Mouse (Mus musculus) limb, embryonic 15.5 days (tissue): ENCODE measurements around the gene Irf7. TPM values are rescaled to one million over a fixed set of nuclear protein-coding genes. Genes with fewer than 3 reads are reported as not detected.

Experiments
- ATAC-seq: fragments of 200-750 bp; cut with Nextera tagmentation; 2 replicates; pipeline ENCODE4 v1.8.0; 2017; ENCODE audit warnings: low read depth, moderate TSS enrichment; ENCODE audit not compliant: insufficient number of reproducible peaks, low FRiP score, low TSS enrichment
- H3K27ac ChIP-seq: fragments of 300-500 bp; sonication (generic); 2 replicates; pipeline ENCODE4 v1.5.1; 2015; ENCODE audit warnings: moderate library complexity, mild to moderate bottlenecking, inconsistent platforms
- H3K27me3 ChIP-seq: fragments of 300-500 bp; sonication (generic); 2 replicates; pipeline ENCODE4 v1.6.1; 2015; ENCODE audit warnings: inconsistent platforms
- H3K36me3 ChIP-seq: fragments of 300-500 bp; sonication (generic); 2 replicates; pipeline ENCODE4 v1.6.1; 2015; ENCODE audit warnings: inconsistent platforms
- H3K4me1 ChIP-seq: fragments of 300-500 bp; sonication (generic); 2 replicates; pipeline ENCODE4 v1.6.1; 2015; ENCODE audit warnings: inconsistent platforms
- H3K4me2 ChIP-seq: fragments of 300-500 bp; sonication (generic); 2 replicates; pipeline ENCODE4 v1.6.1; 2015; ENCODE audit warnings: mild to moderate bottlenecking, inconsistent platforms
- H3K4me3 ChIP-seq: fragments of 300-500 bp; sonication (generic); 2 replicates; pipeline ENCODE4 v1.5.1; 2015; ENCODE audit warnings: mild to moderate bottlenecking, inconsistent platforms
- H3K9ac ChIP-seq: fragments of 300-500 bp; sonication (generic); 2 replicates; pipeline ENCODE4 v1.6.1; 2015; ENCODE audit warnings: inconsistent platforms
- H3K9me3 ChIP-seq: fragments of 300-500 bp; sonication (generic); 2 replicates; pipeline ENCODE4 v1.6.1; 2016; ENCODE audit warnings: inconsistent platforms
- WGBS: fragments of 180-500 bp; shearing (Covaris S2); methylation state at CpG from one replicate; pipeline ENCODE4 v1.1.7; 2015; 5-methylcytosine and 5-hydroxymethylcytosine counted together
- polyA plus RNA-seq: library from polyadenylated mRNA; unstranded; fragments of >200 nt; fragmentation: Nextera tagmentation; extraction: Ambion mirVana; gene quantifications from 2 replicates; pipeline ENCODE4 v1.2.1, GENCODE M21; 2015

Irf7 gene
- polyA plus RNA-seq, 1 experiment from 2014 or later = 3.4 TPM

DNA sequence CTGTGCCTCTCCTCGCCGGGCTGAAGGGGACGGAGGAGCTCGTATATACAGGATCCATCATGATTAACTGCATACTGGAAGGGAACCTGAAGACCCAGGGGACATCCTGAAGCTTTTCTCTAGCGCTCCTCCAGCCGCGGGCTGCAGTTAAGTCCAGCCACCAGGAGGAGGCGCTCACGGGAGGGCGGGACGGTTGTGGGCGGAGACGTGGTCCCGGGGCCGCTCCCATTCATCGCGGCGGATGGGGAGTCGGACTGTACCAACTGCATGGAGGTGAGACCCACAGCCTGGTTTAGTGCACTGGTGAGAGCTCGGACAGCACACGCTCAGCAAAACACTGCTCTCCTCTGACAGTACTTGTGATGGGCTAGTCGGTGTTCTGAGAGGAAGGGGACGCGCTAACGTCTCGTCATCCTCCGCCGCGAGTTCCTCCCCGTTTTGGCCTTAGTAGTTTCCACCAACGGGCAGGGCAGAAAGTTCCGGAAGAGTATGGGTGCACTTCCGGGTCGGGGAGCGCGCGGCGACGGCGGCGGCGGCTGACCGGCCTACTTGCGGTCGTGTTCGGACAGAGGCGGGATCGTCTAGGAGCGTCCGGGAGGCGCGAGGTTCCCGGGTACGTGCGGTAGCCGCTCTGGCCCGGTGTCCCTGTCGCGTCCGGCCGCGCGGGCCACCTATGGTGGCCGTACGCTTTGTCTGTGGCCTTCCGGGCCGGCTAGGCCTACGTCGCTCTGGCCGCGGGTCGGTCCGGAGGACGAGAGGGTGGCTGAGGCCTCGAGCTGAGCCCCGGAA, 37.8 kb downstream of the Irf7 start, which contains the start of gene Phrf1:
Gene Phrf1, plus strand, starts transcription at position 506 of the 789 bp plus-strand sequence.
- peaks cover 22% of the 10 kb centered on the region for H3K4me1 ChIP-seq
- H3K27ac ChIP-seq = peak within 1 kb of the TSS; percentile 96
- H3K9me3 ChIP-seq = no peaks in the 10 kb centered on the region
- peak within 1 kb of the TSS; percentile 97 for H3K9ac ChIP-seq
- WGBS = under 1% methylated on average over 76 of the region's 76 CpGs
- H3K27me3 ChIP-seq = no peaks in the 10 kb centered on the region
- H3K4me2 ChIP-seq = peak within 1 kb of the TSS; percentile 71
- ATAC-seq = peak; percentile 86
- H3K36me3 ChIP-seq = peaks cover 28% of the 10 kb centered on the region
- H3K4me3 ChIP-seq = peak within 1 kb of the TSS; percentile 100

DNA sequence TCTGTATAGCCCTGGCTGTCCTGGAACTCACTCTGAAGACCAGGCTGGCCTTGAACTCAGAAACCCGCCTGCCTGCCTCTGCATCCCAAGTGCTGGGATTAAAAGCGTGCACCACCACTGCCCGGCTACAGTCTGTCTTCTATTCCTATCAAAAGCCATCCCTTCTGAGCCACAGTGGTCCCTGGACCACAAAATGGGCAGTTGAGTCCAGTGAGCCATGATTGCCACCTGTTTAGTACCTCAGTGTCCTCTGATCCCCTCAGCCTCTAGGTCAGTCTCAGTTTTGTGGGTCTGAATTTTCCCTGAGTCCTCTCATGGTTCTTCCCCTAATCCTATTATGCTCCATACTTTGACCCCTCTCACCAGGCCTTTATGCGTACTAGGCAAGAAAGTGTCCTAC, 38.5 kb downstream of the Irf7 start:
- H3K9ac ChIP-seq = no peak overlapping the region

DNA sequence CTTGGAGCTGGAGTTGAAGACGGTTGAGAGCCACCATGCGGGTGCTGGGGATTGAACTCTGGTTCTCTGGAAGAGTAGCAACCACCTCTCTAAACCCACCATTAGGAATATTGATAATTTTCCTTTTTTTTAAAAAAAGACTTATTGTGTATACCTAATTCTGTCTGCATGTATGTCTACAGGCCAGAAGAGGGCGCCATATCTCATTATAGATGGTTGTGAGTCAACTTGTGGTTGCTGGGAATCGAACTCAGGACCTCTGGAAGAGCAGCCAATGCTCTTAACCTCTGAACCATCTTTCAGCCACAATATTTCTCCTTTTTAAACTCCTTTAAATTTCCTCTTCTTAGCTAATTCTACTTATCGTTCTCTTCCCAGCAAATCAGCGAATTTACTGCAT, 39.7 kb downstream of the Irf7 start:
- peaks cover 8% of the 10 kb centered on the region for H3K36me3 ChIP-seq
- H3K4me1 ChIP-seq = peaks cover 36% of the 10 kb centered on the region
- H3K9ac ChIP-seq = no peak overlapping the region
- no peaks in the 10 kb centered on the region for H3K27me3 ChIP-seq
- no peaks in the 10 kb centered on the region for H3K9me3 ChIP-seq
- no peak for ATAC-seq
- H3K4me2 ChIP-seq = no peak overlapping the region
- no peak overlapping the region for H3K27ac ChIP-seq
- no peak overlapping the region for H3K4me3 ChIP-seq
- WGBS = 81% methylated on average over 6 of the region's 6 CpGs

More for the DNA sequence above, 38.5 kb downstream of the Irf7 start:
- no peaks in the 10 kb centered on the region for H3K27me3 ChIP-seq
- H3K36me3 ChIP-seq = peaks cover 21% of the 10 kb centered on the region
- ATAC-seq = 0 out of 2 replicates have a peak, but pooled peaks have one; percentile 2
- H3K4me2 ChIP-seq = peak overlapping the region; percentile 71; the same call in 1 of the 2 replicates
- H3K4me1 ChIP-seq = peaks cover 25% of the 10 kb centered on the region
- 0 out of 2 replicates have a peak overlapping the region, but pooled peaks have one; percentile 96 for H3K27ac ChIP-seq
- H3K4me3 ChIP-seq = peak overlapping the region; percentile 100; the same call in 1 of the 2 replicates
- no peaks in the 10 kb centered on the region for H3K9me3 ChIP-seq
- 79% methylated on average over 4 of the region's 4 CpGs for WGBS

DNA sequence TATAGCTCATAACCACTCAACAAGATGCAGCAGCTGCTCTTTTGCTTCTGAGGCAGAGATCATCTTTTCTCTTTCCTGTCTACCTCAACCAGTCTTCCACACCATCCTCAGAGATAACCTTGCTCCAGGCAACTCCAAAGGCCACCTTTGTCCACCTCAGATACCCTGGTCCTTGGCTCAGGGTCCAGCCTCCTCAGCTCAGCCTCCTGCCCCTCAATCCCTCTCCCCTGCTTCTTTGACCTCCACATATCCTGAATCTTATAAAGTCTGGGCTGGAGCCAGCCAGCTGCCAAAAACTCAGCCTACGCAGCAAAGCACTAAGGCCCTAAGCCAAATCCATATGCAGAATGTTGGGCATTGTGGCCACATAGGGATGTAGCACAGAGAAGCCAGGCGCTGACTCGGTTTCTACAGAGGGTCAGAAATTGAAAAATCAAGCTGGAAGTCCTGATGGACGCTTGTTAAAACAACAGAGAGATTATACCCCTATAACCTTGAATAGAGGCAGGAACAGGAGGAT, 43.5 kb downstream of the Irf7 start:
- 77% methylated on average over 4 of the region's 4 CpGs for WGBS
- no peak overlapping the region for H3K4me3 ChIP-seq
- no peak for ATAC-seq
- H3K4me1 ChIP-seq = peaks cover 44% of the 10 kb centered on the region
- no peaks in the 10 kb centered on the region for H3K9me3 ChIP-seq
- H3K27ac ChIP-seq = peak overlapping the region; percentile 90
- peak overlapping the region; percentile 82; the same call in 1 of the 2 replicates for H3K4me2 ChIP-seq
- H3K9ac ChIP-seq = no peak overlapping the region
- no peaks in the 10 kb centered on the region for H3K27me3 ChIP-seq
- H3K36me3 ChIP-seq = peaks cover 12% of the 10 kb centered on the region; the same call in 1 of the 2 replicates

DNA sequence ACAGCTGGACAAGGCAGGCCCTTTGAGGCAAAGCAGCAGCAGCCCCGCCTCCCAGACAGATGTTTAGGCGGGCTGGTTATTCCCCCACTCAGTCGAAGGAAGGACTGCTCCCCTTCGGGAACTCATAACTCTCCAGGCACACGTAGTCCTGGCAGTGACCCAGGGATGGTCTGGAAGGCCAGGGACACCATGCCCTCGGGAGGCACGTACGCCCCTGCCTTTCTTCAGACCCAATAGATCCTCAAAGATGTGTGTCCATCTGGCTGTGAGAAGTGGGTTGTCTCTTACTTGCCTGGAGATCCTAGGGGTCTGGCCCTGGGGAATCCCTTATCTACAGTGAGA, 44.2 kb downstream of the Irf7 start:
- H3K27ac ChIP-seq = peak overlapping the region; percentile 90
- H3K27me3 ChIP-seq = no peaks in the 10 kb centered on the region
- WGBS = 4% methylated on average over 8 of the region's 8 CpGs
- H3K4me2 ChIP-seq = peak overlapping the region; percentile 82
- peaks cover 12% of the 10 kb centered on the region; the same call in 1 of the 2 replicates for H3K36me3 ChIP-seq
- H3K9ac ChIP-seq = 0 out of 2 replicates have a peak overlapping the region, but pooled peaks have one; percentile 20
- H3K9me3 ChIP-seq = no peaks in the 10 kb centered on the region
- no peak for ATAC-seq
- peak overlapping the region; percentile 67 for H3K4me3 ChIP-seq
- peaks cover 48% of the 10 kb centered on the region for H3K4me1 ChIP-seq

DNA sequence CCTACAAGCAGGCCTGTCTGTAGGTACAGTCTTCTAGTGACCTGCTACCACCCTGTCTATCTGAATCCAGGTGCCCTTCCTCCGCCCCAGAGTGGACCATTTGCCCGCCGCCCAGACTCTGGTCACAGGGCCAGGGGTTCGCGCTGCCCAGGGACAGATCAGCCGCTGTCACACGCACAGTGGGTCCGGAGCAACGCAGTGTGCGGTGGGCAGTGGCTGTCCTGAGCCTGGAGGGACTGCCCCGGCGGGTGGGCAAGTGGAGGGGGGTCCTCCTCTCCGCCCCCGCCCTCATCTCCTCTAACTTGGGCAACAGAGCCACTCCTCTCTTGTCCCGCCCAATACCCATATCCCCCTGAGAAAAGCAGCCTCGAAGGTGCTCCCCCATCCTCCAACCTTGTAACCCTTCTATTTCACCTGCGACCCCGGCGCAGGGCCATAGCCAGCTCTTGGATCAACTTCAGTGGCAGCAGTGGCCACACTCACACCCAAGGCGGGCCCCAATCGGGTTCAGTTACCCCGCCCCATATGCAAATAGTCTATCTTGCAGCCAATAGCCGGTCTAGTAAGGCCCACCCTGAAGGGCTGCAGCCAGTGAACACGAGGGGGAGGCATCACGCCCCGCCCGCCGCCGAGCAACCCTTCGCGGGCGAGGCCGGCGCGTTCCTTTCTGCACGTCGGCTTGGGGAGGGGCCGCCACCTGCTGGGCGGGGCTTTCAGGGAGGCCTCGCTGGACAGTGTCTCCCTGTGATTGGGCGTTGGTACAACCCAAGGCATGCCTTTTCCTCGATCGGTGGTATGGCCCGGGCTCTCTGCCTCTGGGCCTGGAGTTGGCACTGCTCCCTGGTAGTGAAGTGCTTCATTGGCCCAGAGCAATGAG, 44.8 kb downstream of the Irf7 start:
- H3K4me3 ChIP-seq = peak overlapping the region; percentile 67
- H3K9me3 ChIP-seq = no peaks in the 10 kb centered on the region
- 3% methylated on average over 44 of the region's 44 CpGs for WGBS
- H3K27me3 ChIP-seq = no peaks in the 10 kb centered on the region
- peak overlapping the region; percentile 90 for H3K27ac ChIP-seq
- ATAC-seq = peak; percentile 97
- peak overlapping the region; percentile 74 for H3K9ac ChIP-seq
- H3K4me2 ChIP-seq = peak overlapping the region; percentile 82
- peaks cover 55% of the 10 kb centered on the region for H3K4me1 ChIP-seq
- peaks cover 12% of the 10 kb centered on the region; the same call in 1 of the 2 replicates for H3K36me3 ChIP-seq

- Histone ChIP-seq H3K9me3 (no peaks in the 10 kb centered on the region), H3K27ac (0 out of 2 replicates have a peak overlapping the region, but pooled peaks have one; percentile 88), H3K9ac (no peak overlapping the region), H3K27me3 (no peaks in the 10 kb centered on the region), H3K4me1 (peaks cover 64% of the 10 kb centered on the region), H3K36me3 (peaks cover 12% of the 10 kb centered on the region; the same call in 1 of the 2 replicates), H3K4me3 (peak overlapping the region; percentile 67), H3K4me2 (peak overlapping the region; percentile 82)
- 66% methylated on average over 1 of the region's 1 CpGs for WGBS
- no peak for ATAC-seq
Observed at GRCm38 (mm10) chr7:141220377-141220776, 45.9 kb downstream of the Irf7 start.

DNA sequence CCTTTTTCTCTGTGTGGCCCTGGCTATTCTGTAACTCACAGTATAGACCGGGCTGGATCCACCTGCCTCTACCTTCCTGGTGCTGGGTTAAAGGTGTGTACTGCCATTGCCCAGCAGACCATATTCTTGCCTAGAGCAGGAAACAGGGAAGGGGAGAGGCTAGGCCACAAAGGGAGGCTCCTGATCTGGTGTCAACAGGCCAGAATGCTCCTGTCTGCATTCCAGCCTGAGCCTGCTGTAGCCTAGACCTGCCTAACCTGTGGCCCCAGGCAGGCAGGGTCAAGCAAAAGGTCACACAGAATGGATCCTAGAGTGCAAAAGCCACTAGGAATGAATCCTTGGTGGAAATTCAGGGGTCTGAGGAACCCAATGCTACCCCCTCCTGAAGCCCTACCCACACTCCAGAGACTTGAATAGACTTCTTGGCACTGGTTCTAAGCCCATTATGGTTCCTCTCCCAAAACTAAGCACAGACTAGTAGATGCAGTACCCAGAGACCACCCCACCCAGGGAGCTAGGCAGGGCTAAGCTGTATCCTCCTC, 46.7 kb downstream of the Irf7 start:
- H3K4me1 ChIP-seq = peaks cover 71% of the 10 kb centered on the region
- no peak overlapping the region for H3K9ac ChIP-seq
- no peak for ATAC-seq
- H3K36me3 ChIP-seq = peaks cover 12% of the 10 kb centered on the region; the same call in 1 of the 2 replicates
- H3K4me2 ChIP-seq = peak overlapping the region; percentile 82; the same call in 1 of the 2 replicates
- H3K27me3 ChIP-seq = no peaks in the 10 kb centered on the region
- peak overlapping the region; percentile 54; the same call in 1 of the 2 replicates for H3K27ac ChIP-seq
- H3K9me3 ChIP-seq = no peaks in the 10 kb centered on the region
- H3K4me3 ChIP-seq = no peak overlapping the region
- 92% methylated on average over 1 of the region's 1 CpGs for WGBS

GRCm38 (mm10) chr7:141218557-141219133, 47.6 kb downstream of the Irf7 start:
- Histone ChIP-seq H3K4me3 (no peak overlapping the region), H3K36me3 (peaks cover 12% of the 10 kb centered on the region; the same call in 1 of the 2 replicates), H3K27ac (0 out of 2 replicates have a peak overlapping the region, but pooled peaks have one; percentile 14), H3K9ac (no peak overlapping the region), H3K4me2 (no peak overlapping the region), H3K9me3 (no peaks in the 10 kb centered on the region), H3K27me3 (no peaks in the 10 kb centered on the region), H3K4me1 (peaks cover 71% of the 10 kb centered on the region)
- no peak for ATAC-seq
- WGBS = 71% methylated on average over 5 of the region's 5 CpGs

- no peak overlapping the region for H3K9ac ChIP-seq
- 77% methylated on average over 3 of the region's 3 CpGs for WGBS
- H3K4me1 ChIP-seq = peaks cover 71% of the 10 kb centered on the region
- H3K27me3 ChIP-seq = no peaks in the 10 kb centered on the region
- no peaks in the 10 kb centered on the region for H3K9me3 ChIP-seq
- peaks cover 12% of the 10 kb centered on the region; the same call in 1 of the 2 replicates for H3K36me3 ChIP-seq
- no peak overlapping the region for H3K4me3 ChIP-seq
- 0 out of 2 replicates have a peak overlapping the region, but pooled peaks have one; percentile 14 for H3K27ac ChIP-seq
- ATAC-seq = no peak
- H3K4me2 ChIP-seq = no peak overlapping the region
Observed at GRCm38 (mm10) chr7:141218141-141218540, 48.1 kb downstream of the Irf7 start.
